Mouse (Mus musculus): ENCODE measurements around the gene Ubiad1.

GRCm38 (mm10) chr4:148417559-148417958, 27.0 kb downstream of the Ubiad1 start:
- TF ChIP-seq CTCF (IDR thresholded peaks at IDR 0.05; ENCODE audit: insufficient read depth, low read depth, low read length), result no peak
- no peak for TF ChIP-seq POLR2A (IDR thresholded peaks at IDR 0.05; ENCODE audit: insufficient read depth, low read depth, low read length)

All from olfactory bulb, adult 2 months (tissue).